Mouse (Mus musculus) heart, postnatal 0 days (tissue): ENCODE data around the gene Plin2. TPM values are rescaled to one million over a fixed set of nuclear protein-coding genes. Genes with fewer than 3 reads are reported as not detected.

Source experiments
- ATAC-seq: fragments of 200-750 bp; cut with Nextera tagmentation; 2 replicates; pipeline ENCODE4 v1.8.0; 2017; ENCODE audit warnings: low read depth, moderate number of reproducible peaks, moderate library complexity; ENCODE audit not compliant: insufficient read depth
- DNase-seq: peaks from one replicate; pipeline ENCODE4 v3.0.0-alpha.2; 2016; ENCODE audit warnings: low spot score
- H3K27ac ChIP-seq: fragments of 300-500 bp; sonication (generic); 2 replicates; pipeline ENCODE4 v1.5.1; 2014; ENCODE audit warnings: low read depth, mild to moderate bottlenecking
- H3K27me3 ChIP-seq: fragments of 300-500 bp; sonication (generic); 2 replicates; pipeline ENCODE4 v1.6.1; 2014; ENCODE audit warnings: low read length, mixed read lengths; ENCODE audit not compliant: control insufficient read depth, insufficient read depth
- H3K36me3 ChIP-seq: fragments of 300-500 bp; sonication (generic); replicated peaks from 2 replicates; pipeline ENCODE4 v1.6.1; 2014; ENCODE audit warnings: low read length, mixed read lengths; ENCODE audit not compliant: control insufficient read depth, insufficient read depth
- H3K4me1 ChIP-seq: fragments of 300-500 bp; sonication (generic); 2 replicates; pipeline ENCODE4 v1.6.1; 2014; ENCODE audit warnings: antibody characterized with exemption; ENCODE audit not compliant: control insufficient read depth, insufficient read depth
- H3K4me2 ChIP-seq: fragments of 300-500 bp; sonication (generic); 2 replicates; pipeline ENCODE4 v1.6.1; 2014; ENCODE audit warnings: low read depth, mild to moderate bottlenecking, low read length, moderate library complexity
- H3K4me3 ChIP-seq: fragments of 300-500 bp; sonication (generic); 2 replicates; pipeline ENCODE4 v1.5.1; 2014; ENCODE audit warnings: low read depth, low read length
- H3K9ac ChIP-seq: fragments of 300-500 bp; sonication (generic); replicated peaks from 2 replicates; pipeline ENCODE4 v1.6.1; 2014; ENCODE audit warnings: low read depth, low read length, mixed read lengths
- H3K9me3 ChIP-seq: fragments of 300-500 bp; sonication (generic); replicated peaks from 2 replicates; pipeline ENCODE4 v1.6.1; 2016; ENCODE audit warnings: low read length; ENCODE audit not compliant: control insufficient read depth
- CTCF ChIP-seq: IDR thresholded peaks from 2 replicates; pipeline ENCODE4 v1.5.1; 2016; ENCODE audit warnings: antibody characterized with exemption, control low read depth, low read depth
- EP300 ChIP-seq: IDR thresholded peaks from 2 replicates; pipeline ENCODE4 v1.6.1; 2016; ENCODE audit warnings: antibody characterized with exemption, low read depth
- WGBS: fragments of 180-500 bp; shearing (Covaris S2); extraction: QIAGEN DNeasy Blood & Tissue Kit; methylation state at CpG from one replicate; pipeline ENCODE4 v1.1.7; 2014; 5-methylcytosine and 5-hydroxymethylcytosine counted together
- polyA plus RNA-seq: library from polyadenylated mRNA; unstranded; fragments of >200 nt; fragmentation: Nextera tagmentation; extraction: Ambion mirVana; gene quantifications from 2 replicates; pipeline ENCODE4 v1.2.1, GENCODE M21; 2015
- total RNA-seq: library from RNA; depleted of rRNA; stranded (reverse); fragments of >200 nt; gene quantifications from 2 replicates; pipeline ENCODE4 v1.2.3, GENCODE M21; 2014; ENCODE audit warnings: low replicate concordance; rRNA removed

Plin2 gene
- total and polyA plus RNA-seq, 2 experiments from 2014 or later = 63.9 to 92.3 TPM

DNA sequence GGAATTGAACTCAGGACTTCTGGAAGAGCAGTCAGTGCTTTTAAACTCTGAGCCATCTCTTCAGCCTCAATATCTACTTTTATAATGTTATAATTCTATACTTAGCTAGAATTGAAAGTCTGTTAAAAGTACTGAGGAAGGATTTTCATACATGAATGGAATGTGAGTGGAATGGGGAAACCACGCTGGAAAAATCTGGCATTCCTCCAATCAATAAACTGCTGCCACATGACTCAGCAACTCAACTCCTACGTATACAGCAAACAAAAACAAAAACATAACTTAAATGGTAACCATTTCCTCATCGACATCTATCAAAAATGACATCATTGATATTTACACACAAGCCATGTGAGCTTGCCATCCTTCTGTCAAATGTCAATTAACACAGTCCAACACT, 47.7 kb downstream of the Plin2 start:
- H3K27me3 ChIP-seq = no peaks in the 10 kb centered on the region
- H3K4me3 ChIP-seq = no peak overlapping the region
- no peak for DNase-seq
- 42% methylated on average over 3 of the region's 3 CpGs for WGBS
- no peaks in the 10 kb centered on the region for H3K9me3 ChIP-seq
- no peak for ATAC-seq
- no peaks in the 10 kb centered on the region for H3K4me1 ChIP-seq
- no peak overlapping the region for H3K27ac ChIP-seq
- no peak for TF ChIP-seq CTCF
- no peak for TF ChIP-seq EP300
- no peak overlapping the region for H3K9ac ChIP-seq
- no peaks in the 10 kb centered on the region for H3K36me3 ChIP-seq
- H3K4me2 ChIP-seq = no peak overlapping the region

DNA sequence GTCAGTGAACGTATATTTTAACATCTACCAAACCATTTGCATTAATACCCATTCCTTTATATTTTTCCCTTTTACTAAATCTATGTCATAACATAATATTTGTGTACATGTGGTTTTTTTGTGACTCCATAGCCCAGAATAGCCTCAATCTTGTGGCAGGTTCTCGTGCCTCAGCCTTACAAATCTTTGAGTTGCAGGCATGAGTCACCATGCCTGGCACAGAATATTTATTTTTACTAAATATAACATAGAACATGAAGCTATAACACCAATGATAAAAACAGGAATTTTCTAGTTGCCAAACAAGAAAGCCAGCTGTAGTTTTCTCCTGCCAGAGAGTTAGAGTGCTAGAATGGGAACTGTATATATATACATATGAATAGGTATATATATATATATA, 49.4 kb downstream of the Plin2 start:
- no peak for ATAC-seq
- Histone ChIP-seq H3K4me1 (no peaks in the 10 kb centered on the region), H3K27me3 (no peaks in the 10 kb centered on the region), H3K4me2 (no peak overlapping the region), H3K9ac (no peak overlapping the region), H3K27ac (no peak overlapping the region), H3K4me3 (no peak overlapping the region), H3K36me3 (no peaks in the 10 kb centered on the region), H3K9me3 (no peaks in the 10 kb centered on the region)
- DNase-seq = no peak
- WGBS = 35% methylated on average over 2 of the region's 2 CpGs
- no peak for TF ChIP-seq CTCF
- TF ChIP-seq EP300 = no peak

- Histone ChIP-seq H3K9ac (peak overlapping the region; percentile 50; the same call in 1 of the 2 replicates), H3K9me3 (no peaks in the 10 kb centered on the region), H3K4me1 (peaks cover 5% of the 10 kb centered on the region; the same call in 1 of the 2 replicates), H3K4me2 (peak overlapping the region; percentile 94), H3K36me3 (peaks cover 3% of the 10 kb centered on the region; the same call in 1 of the 2 replicates), H3K27me3 (no peaks in the 10 kb centered on the region), H3K4me3 (peak overlapping the region; percentile 89), H3K27ac (peak overlapping the region; percentile 78)
- DNase-seq = no peak
- 27% methylated on average over 8 of the region's 8 CpGs for WGBS
- ATAC-seq = peak; percentile 22
- no peak for TF ChIP-seq CTCF
- no peak; the same call in 1 of the 2 replicates for TF ChIP-seq EP300
Observed at GRCm38 (mm10) chr4:86612289-86612620, 57.6 kb downstream of the Plin2 start.

DNA sequence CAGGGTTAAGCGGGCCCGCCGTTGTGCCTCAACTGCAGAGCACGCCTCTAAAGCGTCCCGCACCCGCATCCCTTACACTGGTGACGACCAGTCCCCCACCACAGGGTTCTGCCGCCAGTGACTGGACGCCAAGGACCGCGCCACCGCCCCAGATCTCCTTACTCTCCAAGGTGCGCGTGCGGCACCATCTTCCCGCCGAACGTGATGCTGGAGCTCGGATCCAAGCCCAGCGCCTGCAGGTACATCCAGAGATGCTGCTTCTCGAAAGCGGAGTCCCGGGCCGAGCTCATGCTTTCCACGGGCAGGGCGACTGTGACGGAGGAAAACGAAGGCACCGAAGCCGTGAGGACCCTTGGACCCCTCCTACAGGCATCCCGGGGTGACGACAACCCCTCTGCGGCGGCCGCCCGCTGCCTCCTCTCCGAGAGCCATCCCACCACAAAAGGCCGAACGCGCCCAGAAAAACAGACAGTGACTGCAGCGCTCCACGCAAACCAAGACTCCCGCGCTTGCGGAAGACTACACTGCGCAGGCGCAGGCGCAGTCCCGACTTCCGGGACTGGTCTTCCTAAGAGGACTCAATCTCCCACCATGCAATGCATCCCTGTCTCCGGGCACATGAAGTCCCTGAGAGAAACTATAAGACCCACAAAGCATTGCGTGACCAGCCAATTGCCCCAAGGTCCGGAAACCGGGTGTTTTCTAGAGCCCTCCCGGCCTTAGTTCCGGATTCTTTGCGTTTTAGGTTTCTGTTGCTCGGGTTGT, 58.2 kb downstream of the Plin2 start, which contains the start of gene Haus6:
Haus6 (minus strand) TSS at position 532 of the 765 bp plus-strand sequence.
- DNase-seq = peak; percentile 100
- TF ChIP-seq CTCF = no peak
- no peak for TF ChIP-seq EP300
- Histone ChIP-seq H3K9me3 (no peaks in the 10 kb centered on the region), H3K27ac (peak within 1 kb of the TSS; percentile 78), H3K9ac (peak within 1 kb of the TSS; percentile 74), H3K4me1 (peaks cover 5% of the 10 kb centered on the region; the same call in 1 of the 2 replicates), H3K4me2 (peak within 1 kb of the TSS; percentile 94), H3K4me3 (peak within 1 kb of the TSS; percentile 89), H3K27me3 (no peaks in the 10 kb centered on the region), H3K36me3 (peaks cover 6% of the 10 kb centered on the region; the same call in 1 of the 2 replicates)
- under 1% methylated on average over 59 of the region's 59 CpGs for WGBS
- peak; percentile 100 for ATAC-seq

Other genes starting within 250 kb of the Plin2 start
- not detected in 2 replicates for gene Saxo1, start 111.7 kb downstream of the Plin2 start, total RNA-seq
- gene Saxo1, start 111.7 kb downstream of the Plin2 start, polyA plus RNA-seq = not detected in 2 replicates
- gene Rraga, start 94.4 kb downstream of the Plin2 start, total RNA-seq = 8.5 and 14.7 TPM in 2 replicates
- gene Rraga, start 94.4 kb downstream of the Plin2 start, polyA plus RNA-seq = 49.2 and 50.7 TPM in 2 replicates
- gene Haus6, start 58.0 kb downstream of the Plin2 start, total RNA-seq = 2.9 and 6.5 TPM in 2 replicates
- gene Haus6, start 58.0 kb downstream of the Plin2 start, polyA plus RNA-seq = 3.8 and 4.5 TPM in 2 replicates
- 19.2 and 28.6 TPM in 2 replicates for gene Dennd4c, start 78.5 kb upstream of the Plin2 start, total RNA-seq
- 2.8 and 3.4 TPM in 2 replicates for gene Dennd4c, start 78.5 kb upstream of the Plin2 start, polyA plus RNA-seq
- gene Rps6, start 187.4 kb upstream of the Plin2 start, total RNA-seq = 1,057 and 1,230 TPM in 2 replicates
- 324 and 335 TPM in 2 replicates for gene Rps6, start 187.4 kb upstream of the Plin2 start, polyA plus RNA-seq
- 42.9 and 71.1 TPM in 2 replicates for gene Acer2, start 204.3 kb upstream of the Plin2 start, total RNA-seq
- 21.3 and 23.4 TPM in 2 replicates for gene Acer2, start 204.3 kb upstream of the Plin2 start, polyA plus RNA-seq